Mouse (Mus musculus) kidney, embryonic 16.5 days (tissue): Measurements from ENCODE around the gene Pde3b. TPM values are rescaled to one million over a fixed set of nuclear protein-coding genes. Genes with fewer than 3 reads are reported as not detected.

Source experiments
- ATAC-seq: fragments of 200-750 bp; cut with Nextera tagmentation; 2 replicates; pipeline ENCODE4 v1.8.0; 2017; ENCODE audit warnings: moderate TSS enrichment; ENCODE audit not compliant: low FRiP score, low TSS enrichment
- H3K27ac ChIP-seq: fragments of 300-500 bp; sonication (generic); 2 replicates; pipeline ENCODE4 v1.5.1; 2014; ENCODE audit warnings: low read length
- H3K27me3 ChIP-seq: fragments of 300-500 bp; sonication (generic); 2 replicates; pipeline ENCODE4 v1.6.1; 2014; ENCODE audit warnings: low read length, control low read depth, mixed read lengths; ENCODE audit not compliant: insufficient read depth
- H3K36me3 ChIP-seq: fragments of 300-500 bp; sonication (generic); 2 replicates; pipeline ENCODE4 v1.6.1; 2014; ENCODE audit warnings: low read length, control low read depth, mixed read lengths; ENCODE audit not compliant: insufficient read depth
- H3K4me1 ChIP-seq: fragments of 300-500 bp; sonication (generic); 2 replicates; pipeline ENCODE4 v1.6.1; 2014; ENCODE audit warnings: low read length, control low read depth, mixed read lengths; ENCODE audit not compliant: insufficient read depth
- H3K4me2 ChIP-seq: fragments of 300-500 bp; sonication (generic); replicated peaks from 2 replicates; pipeline ENCODE4 v1.6.1; 2014; ENCODE audit warnings: low read depth, low read length
- H3K4me3 ChIP-seq: fragments of 300-500 bp; sonication (generic); 2 replicates; pipeline ENCODE4 v1.5.1; 2014; ENCODE audit warnings: mild to moderate bottlenecking, low read length
- H3K9ac ChIP-seq: fragments of 300-500 bp; sonication (generic); replicated peaks from 2 replicates; pipeline ENCODE4 v1.6.1; 2014; ENCODE audit warnings: low read length
- H3K9me3 ChIP-seq: fragments of 300-500 bp; sonication (generic); 2 replicates; pipeline ENCODE4 v1.6.1; 2016; ENCODE audit warnings: low read length, control low read depth
- WGBS: fragments of 180-500 bp; shearing (Covaris S2); extraction: QIAGEN DNeasy Blood & Tissue Kit; methylation state at CpG from one replicate; pipeline ENCODE4 v1.1.7; 2014; 5-methylcytosine and 5-hydroxymethylcytosine counted together
- polyA plus RNA-seq: library from polyadenylated mRNA; unstranded; fragments of >200 nt; fragmentation: Nextera tagmentation; extraction: Ambion mirVana; gene quantifications from 2 replicates; pipeline ENCODE4 v1.2.1, GENCODE M21; 2015

The Pde3b gene
- polyA plus RNA-seq, 1 experiment from 2014 or later, result 3.5 TPM

GRCm38 (mm10) chr7:114474889-114475288, 59.8 kb downstream of the Pde3b start:
- H3K4me1 ChIP-seq, result no peaks in the 10 kb centered on the region
- WGBS, result 79% methylated on average over 1 of the region's 1 CpGs
- H3K9me3 ChIP-seq, result no peaks in the 10 kb centered on the region
- H3K27me3 ChIP-seq, result no peaks in the 10 kb centered on the region
- H3K27ac ChIP-seq, result no peak overlapping the region
- no peak overlapping the region for H3K4me2 ChIP-seq
- no peak overlapping the region for H3K4me3 ChIP-seq
- H3K9ac ChIP-seq, result no peak overlapping the region
- no peaks in the 10 kb centered on the region for H3K36me3 ChIP-seq
- no peak for ATAC-seq

GRCm38 (mm10) chr7:114477884-114478283, 62.8 kb downstream of the Pde3b start:
- no peak for ATAC-seq
- no peak overlapping the region for H3K27ac ChIP-seq
- WGBS, result 82% methylated on average over 2 of the region's 2 CpGs
- H3K9ac ChIP-seq, result no peak overlapping the region
- H3K4me1 ChIP-seq, result no peaks in the 10 kb centered on the region
- H3K4me2 ChIP-seq, result no peak overlapping the region
- H3K9me3 ChIP-seq, result no peaks in the 10 kb centered on the region
- no peak overlapping the region for H3K4me3 ChIP-seq
- no peaks in the 10 kb centered on the region for H3K27me3 ChIP-seq
- H3K36me3 ChIP-seq, result no peaks in the 10 kb centered on the region

GRCm38 (mm10) chr7:114478901-114479300, 63.8 kb downstream of the Pde3b start:
- no peaks in the 10 kb centered on the region for H3K9me3 ChIP-seq
- no peak overlapping the region for H3K27ac ChIP-seq
- H3K36me3 ChIP-seq, result no peaks in the 10 kb centered on the region
- H3K4me3 ChIP-seq, result no peak overlapping the region
- H3K27me3 ChIP-seq, result no peaks in the 10 kb centered on the region
- no peak overlapping the region for H3K9ac ChIP-seq
- H3K4me2 ChIP-seq, result no peak overlapping the region
- ATAC-seq, result no peak
- no peaks in the 10 kb centered on the region for H3K4me1 ChIP-seq
- WGBS, result 42% methylated on average over 5 of the region's 5 CpGs

GRCm38 (mm10) chr7:114479779-114480178, 64.7 kb downstream of the Pde3b start:
- Histone ChIP-seq H3K4me2 (no peak overlapping the region), H3K4me3 (no peak overlapping the region), H3K9me3 (no peaks in the 10 kb centered on the region), H3K9ac (no peak overlapping the region), H3K27me3 (no peaks in the 10 kb centered on the region), H3K4me1 (no peaks in the 10 kb centered on the region), H3K27ac (no peak overlapping the region), H3K36me3 (no peaks in the 10 kb centered on the region)
- 72% methylated on average over 4 of the region's 4 CpGs for WGBS
- no peak for ATAC-seq

- no peak overlapping the region for H3K27ac ChIP-seq
- no peak for ATAC-seq
- H3K4me1 ChIP-seq, result no peaks in the 10 kb centered on the region
- H3K4me2 ChIP-seq, result no peak overlapping the region
- no peaks in the 10 kb centered on the region for H3K9me3 ChIP-seq
- WGBS, result 78% methylated on average over 6 of the region's 6 CpGs
- H3K27me3 ChIP-seq, result no peaks in the 10 kb centered on the region
- H3K36me3 ChIP-seq, result no peaks in the 10 kb centered on the region
- no peak overlapping the region for H3K9ac ChIP-seq
- no peak overlapping the region for H3K4me3 ChIP-seq
Observed at GRCm38 (mm10) chr7:114480196-114480989, 65.3 kb downstream of the Pde3b start.

- WGBS, result 67% methylated on average over 1 of the region's 1 CpGs
- no peaks in the 10 kb centered on the region for H3K4me1 ChIP-seq
- no peak overlapping the region for H3K4me2 ChIP-seq
- no peak overlapping the region for H3K4me3 ChIP-seq
- no peak overlapping the region for H3K9ac ChIP-seq
- H3K27ac ChIP-seq, result no peak overlapping the region
- no peaks in the 10 kb centered on the region for H3K9me3 ChIP-seq
- ATAC-seq, result no peak
- no peaks in the 10 kb centered on the region for H3K36me3 ChIP-seq
- H3K27me3 ChIP-seq, result no peaks in the 10 kb centered on the region
Observed at GRCm38 (mm10) chr7:114481008-114481407, 65.9 kb downstream of the Pde3b start.

- ATAC-seq, result no peak
- H3K4me2 ChIP-seq, result no peak overlapping the region
- H3K27me3 ChIP-seq, result no peaks in the 10 kb centered on the region
- WGBS, result 76% methylated on average over 2 of the region's 2 CpGs
- no peaks in the 10 kb centered on the region for H3K36me3 ChIP-seq
- no peaks in the 10 kb centered on the region for H3K9me3 ChIP-seq
- no peak overlapping the region for H3K27ac ChIP-seq
- H3K4me3 ChIP-seq, result no peak overlapping the region
- H3K9ac ChIP-seq, result no peak overlapping the region
- H3K4me1 ChIP-seq, result no peaks in the 10 kb centered on the region
Observed at GRCm38 (mm10) chr7:114481429-114481931, 66.4 kb downstream of the Pde3b start.

- no peak for ATAC-seq
- no peak overlapping the region for H3K9ac ChIP-seq
- H3K27me3 ChIP-seq, result no peaks in the 10 kb centered on the region
- no peaks in the 10 kb centered on the region for H3K9me3 ChIP-seq
- H3K27ac ChIP-seq, result no peak overlapping the region
- H3K4me1 ChIP-seq, result no peaks in the 10 kb centered on the region
- H3K4me2 ChIP-seq, result no peak overlapping the region
- no peak overlapping the region for H3K4me3 ChIP-seq
- no peaks in the 10 kb centered on the region for H3K36me3 ChIP-seq
Observed at GRCm38 (mm10) chr7:114492540-114492939, 77.5 kb downstream of the Pde3b start.

GRCm38 (mm10) chr7:114494033-114494432, 79.0 kb downstream of the Pde3b start:
- Histone ChIP-seq H3K4me1 (no peaks in the 10 kb centered on the region), H3K9ac (no peak overlapping the region), H3K4me3 (no peak overlapping the region), H3K4me2 (no peak overlapping the region), H3K36me3 (no peaks in the 10 kb centered on the region), H3K9me3 (no peaks in the 10 kb centered on the region), H3K27ac (no peak overlapping the region), H3K27me3 (no peaks in the 10 kb centered on the region)
- ATAC-seq, result no peak
- 88% methylated on average over 5 of the region's 5 CpGs for WGBS

- Histone ChIP-seq H3K4me1 (no peaks in the 10 kb centered on the region), H3K27me3 (no peaks in the 10 kb centered on the region), H3K9me3 (no peaks in the 10 kb centered on the region), H3K36me3 (no peaks in the 10 kb centered on the region), H3K4me2 (no peak overlapping the region), H3K9ac (no peak overlapping the region), H3K4me3 (no peak overlapping the region), H3K27ac (no peak overlapping the region)
- WGBS, result 85% methylated on average over 1 of the region's 1 CpGs
- ATAC-seq, result no peak
Observed at GRCm38 (mm10) chr7:114499293-114499692, 84.2 kb downstream of the Pde3b start.
